Mouse (Mus musculus) testis, adult 2 months (tissue): ENCODE data around the gene Tbxas1. TPM values are rescaled to one million over a fixed set of nuclear protein-coding genes. Genes with fewer than 3 reads are reported as not detected.

Source experiments
- H3K27ac ChIP-seq: fragments of 200-500 bp; 2 replicates; pipeline ENCODE4 v1.5.1; 2012; ENCODE audit warnings: low read depth, low read length; ENCODE audit not compliant: control insufficient read depth, insufficient read depth
- H3K27me3 ChIP-seq: fragments of 200-500 bp; 2 replicates; pipeline ENCODE4 v1.6.1; 2012; ENCODE audit warnings: mild to moderate bottlenecking, low read length, moderate library complexity; ENCODE audit not compliant: control insufficient read depth, insufficient read depth
- H3K36me3 ChIP-seq: fragments of 200-500 bp; 2 replicates; pipeline ENCODE4 v1.6.1; 2012; ENCODE audit warnings: mild to moderate bottlenecking, low read length; ENCODE audit not compliant: control insufficient read depth, insufficient read depth
- H3K4me1 ChIP-seq: fragments of 200-500 bp; 2 replicates; pipeline ENCODE4 v1.6.1; 2012; ENCODE audit warnings: low read length; ENCODE audit not compliant: control insufficient read depth, insufficient read depth
- H3K4me3 ChIP-seq: fragments of 200-500 bp; 2 replicates; pipeline ENCODE4 v1.5.1; 2012; ENCODE audit warnings: low read depth, mild to moderate bottlenecking, low read length, moderate library complexity, mixed read lengths; ENCODE audit not compliant: control insufficient read depth
- CTCF ChIP-seq: fragments of 200-500 bp; IDR thresholded peaks from 2 replicates; pipeline ENCODE4 v1.5.1; 2012; ENCODE audit warnings: low read depth, mild to moderate bottlenecking, inconsistent platforms, low read length, moderate library complexity; ENCODE audit not compliant: control insufficient read depth, insufficient read depth, insufficient replicate concordance
- POLR2A ChIP-seq: fragments of 200-500 bp; IDR thresholded peaks from 2 replicates; pipeline ENCODE4 v1.6.1; 2012; ENCODE audit warnings: low read depth, mild to moderate bottlenecking, inconsistent platforms, low read length, moderate library complexity; ENCODE audit not compliant: control insufficient read depth
- polyA plus RNA-seq: library from polyadenylated mRNA; depleted of rRNA; stranded (reverse); fragments of >200 nt; gene quantifications from 2 replicates; pipeline ENCODE4 v1.2.3, GENCODE M21; 2012

Tbxas1 gene
- polyA plus RNA-seq, 1 experiment: 0.16 TPM

- no peak overlapping the region for H3K4me3 ChIP-seq
- H3K27ac ChIP-seq: no peak overlapping the region
- no peaks in the 10 kb centered on the region for H3K36me3 ChIP-seq
- no peaks in the 10 kb centered on the region for H3K4me1 ChIP-seq
- no peaks in the 10 kb centered on the region for H3K27me3 ChIP-seq
- TF ChIP-seq POLR2A: no peak
- no peak for TF ChIP-seq CTCF
Observed at GRCm38 (mm10) chr6:39040451-39040850, 165.2 kb downstream of the Tbxas1 start.

- Histone ChIP-seq H3K4me1 (no peaks in the 10 kb centered on the region), H3K4me3 (no peak overlapping the region), H3K27ac (no peak overlapping the region), H3K27me3 (no peaks in the 10 kb centered on the region), H3K36me3 (no peaks in the 10 kb centered on the region)
- TF ChIP-seq POLR2A: no peak
- TF ChIP-seq CTCF: no peak
Observed at GRCm38 (mm10) chr6:39049141-39049540, 173.9 kb downstream of the Tbxas1 start.

GRCm38 (mm10) chr6:39050836-39051235, 175.6 kb downstream of the Tbxas1 start:
- no peaks in the 10 kb centered on the region for H3K27me3 ChIP-seq
- H3K4me3 ChIP-seq: no peak overlapping the region
- no peak for TF ChIP-seq CTCF
- no peak for TF ChIP-seq POLR2A
- H3K4me1 ChIP-seq: no peaks in the 10 kb centered on the region
- no peak overlapping the region for H3K27ac ChIP-seq
- H3K36me3 ChIP-seq: no peaks in the 10 kb centered on the region

DNA sequence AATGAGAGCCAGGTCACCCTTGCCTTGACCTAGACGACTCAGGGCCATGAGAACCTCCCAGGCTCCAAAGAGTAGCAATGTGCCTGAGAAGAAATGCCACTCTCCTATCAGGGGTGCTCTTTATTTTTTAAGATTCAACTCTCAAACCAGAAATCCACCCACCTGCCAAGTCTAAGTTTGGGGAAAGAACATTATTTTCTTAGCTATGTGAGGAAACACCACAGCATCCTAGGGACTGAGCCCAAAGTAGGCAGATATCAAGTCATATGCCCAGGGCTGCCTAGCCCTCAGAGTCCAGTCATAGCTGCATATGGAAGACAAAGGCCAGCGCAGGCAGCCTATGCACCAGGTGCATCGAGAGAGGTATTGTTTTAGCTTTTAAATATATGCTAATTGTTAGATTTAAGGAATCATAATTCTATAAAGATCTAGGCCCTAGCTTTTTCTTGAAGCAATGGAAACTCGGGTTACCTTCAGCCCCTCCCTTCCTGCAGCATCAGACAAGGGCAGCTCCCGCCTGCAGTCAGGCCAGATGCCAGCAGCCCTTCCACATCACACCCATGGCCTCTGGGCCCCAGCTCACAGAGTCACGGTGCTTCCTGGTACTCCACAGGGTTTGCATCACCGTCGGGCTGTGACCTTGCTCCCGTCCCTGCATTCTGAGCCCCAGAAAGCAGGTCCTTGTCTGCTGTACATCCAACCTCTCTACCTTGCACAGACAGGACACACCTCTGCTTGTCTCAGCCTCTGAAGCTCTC, 176.8 kb downstream of the Tbxas1 start:
- TF ChIP-seq POLR2A (no peak), CTCF (no peak)
- Histone ChIP-seq H3K4me3 (no peak overlapping the region), H3K27ac (no peak overlapping the region), H3K36me3 (no peaks in the 10 kb centered on the region), H3K27me3 (no peaks in the 10 kb centered on the region), H3K4me1 (peaks cover 5% of the 10 kb centered on the region; the same call in 1 of the 2 replicates)

- no peaks in the 10 kb centered on the region for H3K36me3 ChIP-seq
- H3K4me1 ChIP-seq: peaks cover 5% of the 10 kb centered on the region; the same call in 1 of the 2 replicates
- no peak overlapping the region for H3K4me3 ChIP-seq
- H3K27me3 ChIP-seq: no peaks in the 10 kb centered on the region
- H3K27ac ChIP-seq: no peak overlapping the region
- TF ChIP-seq CTCF (no peak), POLR2A (no peak)
Observed at GRCm38 (mm10) chr6:39052636-39053035, 177.4 kb downstream of the Tbxas1 start.

DNA sequence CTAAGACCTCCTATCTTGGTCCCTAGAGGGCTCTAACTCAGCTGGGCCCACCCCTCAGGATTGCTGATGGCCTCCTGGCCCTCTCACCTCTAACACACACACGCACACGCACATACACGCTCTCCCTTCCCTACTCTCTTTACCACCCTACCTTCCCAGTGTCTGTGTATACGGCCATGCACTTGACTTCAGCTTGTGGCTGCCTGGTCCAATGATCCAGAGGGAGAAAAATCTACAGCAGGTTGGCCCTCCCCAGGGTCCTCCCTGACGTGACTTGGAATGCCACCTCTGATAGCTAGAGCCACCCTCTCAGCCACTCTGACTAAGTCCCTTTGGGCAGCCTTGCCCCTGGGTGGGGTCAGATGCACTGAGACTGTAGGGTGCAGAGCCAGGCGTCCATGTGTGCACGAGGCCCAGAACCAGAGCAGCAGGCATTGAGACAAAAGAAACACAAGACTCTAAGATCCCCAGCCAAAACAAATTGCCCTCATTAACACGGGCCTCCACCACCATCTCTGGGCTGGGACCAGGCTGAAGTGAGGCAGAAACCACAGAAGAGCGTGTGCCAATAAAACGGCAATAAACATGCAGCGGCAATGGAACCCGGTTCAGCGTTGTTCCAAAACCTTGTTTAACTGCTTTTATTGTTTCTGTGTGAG, 179.1 kb downstream of the Tbxas1 start:
- H3K27me3 ChIP-seq: no peaks in the 10 kb centered on the region
- no peak for TF ChIP-seq POLR2A
- TF ChIP-seq CTCF: no peak
- peaks cover 5% of the 10 kb centered on the region; the same call in 1 of the 2 replicates for H3K4me1 ChIP-seq
- no peaks in the 10 kb centered on the region for H3K36me3 ChIP-seq
- no peak overlapping the region for H3K27ac ChIP-seq
- H3K4me3 ChIP-seq: no peak overlapping the region

- no peak overlapping the region for H3K4me3 ChIP-seq
- peaks cover 5% of the 10 kb centered on the region; the same call in 1 of the 2 replicates for H3K4me1 ChIP-seq
- TF ChIP-seq CTCF (no peak), POLR2A (no peak)
- H3K27me3 ChIP-seq: no peaks in the 10 kb centered on the region
- H3K36me3 ChIP-seq: no peaks in the 10 kb centered on the region
- H3K27ac ChIP-seq: no peak overlapping the region
Observed at GRCm38 (mm10) chr6:39054878-39055508, 179.8 kb downstream of the Tbxas1 start.
